Mouse (Mus musculus): ENCODE measurements around the gene Dnm1.

DNA sequence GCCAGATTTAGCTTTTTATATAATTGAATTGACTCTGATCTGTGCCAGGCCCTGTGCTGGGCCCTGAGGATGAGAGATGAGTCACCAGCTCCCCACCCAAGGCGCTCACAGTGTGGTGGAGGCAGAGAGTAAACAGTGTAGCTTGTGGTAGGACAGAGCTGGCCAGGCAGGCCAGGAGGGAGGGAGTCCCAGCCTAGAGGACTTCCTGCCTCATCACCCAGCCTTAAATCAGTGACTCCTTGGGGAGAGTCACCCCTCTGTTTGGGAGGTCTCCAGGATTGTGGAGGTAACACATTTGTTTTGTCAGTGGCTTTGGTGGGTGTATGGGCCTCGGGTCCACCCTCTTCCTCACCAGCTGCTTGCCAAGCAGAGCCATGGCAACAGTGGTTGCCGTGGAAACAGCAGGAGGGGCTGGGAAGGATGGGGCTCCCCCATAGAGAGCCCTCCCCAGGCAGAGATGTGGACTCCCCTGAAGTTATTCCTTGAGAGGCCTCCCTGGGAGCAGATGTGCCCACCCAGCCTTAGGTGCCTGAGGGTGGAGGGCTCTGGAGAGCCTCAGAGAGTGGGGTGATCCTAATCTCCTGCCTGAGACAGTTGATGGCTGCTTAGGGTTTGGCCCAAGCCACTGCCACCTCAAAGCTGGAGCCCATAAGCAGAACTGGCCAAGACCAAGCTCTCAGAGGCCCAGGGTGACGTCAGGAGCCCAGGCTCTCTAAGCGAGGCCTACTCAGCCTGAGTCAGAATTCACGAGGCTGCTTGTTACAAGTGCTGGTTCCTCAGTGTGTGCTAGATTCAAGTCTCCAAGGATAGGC, 10.4 kb downstream of the Dnm1 start:
- TF ChIP-seq CTCF (IDR thresholded peaks at IDR 0.05; ENCODE audit: borderline replicate concordance, insufficient read depth, low read depth, low read length) (no peak), POLR2A (IDR thresholded peaks at IDR 0.05; ENCODE audit: borderline replicate concordance, insufficient read depth, low read length) (peak; percentile 43; the same call in 1 of the 2 replicates)

Measured in cerebellum, adult 2 months (tissue).